Mouse (Mus musculus) thymus, adult 2 months (tissue): ENCODE results near the gene Ric1. TPM values are rescaled to one million over a fixed set of nuclear protein-coding genes. Genes with fewer than 3 reads are reported as not detected.

Experiments used
- DNase-seq: peaks from one replicate; pipeline ENCODE4 v3.0.0; 2021
- H3K27ac ChIP-seq: fragments of 200-500 bp; 2 replicates; pipeline ENCODE4 v1.5.1; 2012; ENCODE audit warnings: low read length, control low read depth; ENCODE audit not compliant: control insufficient read depth, insufficient read depth
- H3K27me3 ChIP-seq: fragments of 200-500 bp; 2 replicates; pipeline ENCODE4 v1.6.1; 2012; ENCODE audit warnings: mild to moderate bottlenecking, low read length, moderate library complexity, mixed read lengths; ENCODE audit not compliant: control insufficient read depth, insufficient read depth
- H3K36me3 ChIP-seq: fragments of 200-500 bp; 2 replicates; pipeline ENCODE4 v1.6.1; 2012; ENCODE audit warnings: mild to moderate bottlenecking, low read length, moderate library complexity; ENCODE audit not compliant: control insufficient read depth, insufficient read depth
- H3K4me1 ChIP-seq: fragments of 200-500 bp; replicated peaks from 2 replicates; pipeline ENCODE4 v1.6.1; 2012; ENCODE audit warnings: low read length; ENCODE audit not compliant: control insufficient read depth, insufficient read depth
- H3K4me3 ChIP-seq: fragments of 200-500 bp; 2 replicates; pipeline ENCODE4 v1.5.1; 2012; ENCODE audit warnings: mild to moderate bottlenecking, low read length, control low read depth, moderate library complexity; ENCODE audit not compliant: control insufficient read depth, insufficient read depth
- CTCF ChIP-seq: fragments of 200-500 bp; IDR thresholded peaks from 2 replicates; pipeline ENCODE4 v1.5.1; 2012; ENCODE audit warnings: mild to moderate bottlenecking, control low read depth, low read length, moderate library complexity, borderline replicate concordance; ENCODE audit not compliant: control insufficient read depth, poor library complexity, insufficient read depth; ENCODE audit errors: extremely low read depth
- POLR2A ChIP-seq: fragments of 200-500 bp; IDR thresholded peaks from 2 replicates; pipeline ENCODE4 v1.6.1; 2012; ENCODE audit warnings: mild to moderate bottlenecking, low read length, control low read depth, moderate library complexity; ENCODE audit not compliant: control insufficient read depth, poor library complexity, insufficient read depth; ENCODE audit errors: extremely low read depth
- WGBS: fragments of 180-500 bp; shearing (Covaris S2); methylation state at CpG from one replicate; pipeline ENCODE4 v1.1.7; 2018; 5-methylcytosine and 5-hydroxymethylcytosine counted together
- polyA plus RNA-seq: library from polyadenylated mRNA; depleted of rRNA; stranded (reverse); fragments of >200 nt; gene quantifications from 2 replicates; pipeline ENCODE4 v1.2.3, GENCODE M21; 2012

The Ric1 gene
- polyA plus RNA-seq, 1 experiment = 19.4 TPM

DNA sequence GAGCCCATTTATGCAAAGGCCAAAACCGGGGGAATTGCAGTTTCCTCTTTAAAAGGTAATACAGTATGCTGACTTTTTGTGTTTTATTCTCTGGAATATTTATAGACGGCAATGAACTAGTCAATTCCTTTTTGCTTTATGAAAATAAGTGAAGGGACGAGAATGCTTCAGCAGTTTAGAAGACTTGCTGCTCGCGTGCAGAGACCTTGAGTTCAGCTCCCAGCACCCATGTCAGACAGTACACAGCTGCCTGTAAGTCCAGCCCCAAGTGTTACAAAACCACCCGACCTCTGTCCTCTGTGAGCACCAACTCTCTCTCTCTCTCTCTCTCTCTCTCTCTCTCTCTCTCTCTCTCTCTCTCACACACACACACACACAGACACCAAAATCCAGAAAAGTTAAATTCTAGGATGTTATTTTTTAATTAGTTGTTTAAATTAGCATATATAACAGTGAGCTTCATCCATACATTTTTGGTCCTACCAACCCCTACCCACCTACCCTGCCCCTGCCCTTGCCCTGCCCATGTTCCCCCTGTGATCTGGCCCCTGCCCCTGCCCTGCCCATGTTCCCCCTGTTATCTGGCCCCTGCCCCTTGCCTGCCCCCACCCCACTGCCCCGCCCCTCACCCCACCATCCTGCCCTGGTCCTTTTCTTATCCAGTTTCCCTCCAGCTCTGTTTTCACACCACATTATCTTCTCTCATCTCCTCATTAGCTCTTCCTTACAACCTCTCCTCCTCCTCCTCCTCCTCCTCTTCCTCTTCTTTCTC lies 25.1 kb upstream of the Ric1 start:
- DNase-seq = no peak
- Histone ChIP-seq H3K27me3 (no peaks in the 10 kb centered on the region), H3K4me1 (peaks cover 6% of the 10 kb centered on the region; the same call in 1 of the 2 replicates), H3K27ac (no peak overlapping the region), H3K36me3 (no peaks in the 10 kb centered on the region), H3K4me3 (no peak overlapping the region)
- no peak for TF ChIP-seq POLR2A
- no peak for TF ChIP-seq CTCF
- 77% methylated on average over 7 of the region's 7 CpGs for WGBS

DNA sequence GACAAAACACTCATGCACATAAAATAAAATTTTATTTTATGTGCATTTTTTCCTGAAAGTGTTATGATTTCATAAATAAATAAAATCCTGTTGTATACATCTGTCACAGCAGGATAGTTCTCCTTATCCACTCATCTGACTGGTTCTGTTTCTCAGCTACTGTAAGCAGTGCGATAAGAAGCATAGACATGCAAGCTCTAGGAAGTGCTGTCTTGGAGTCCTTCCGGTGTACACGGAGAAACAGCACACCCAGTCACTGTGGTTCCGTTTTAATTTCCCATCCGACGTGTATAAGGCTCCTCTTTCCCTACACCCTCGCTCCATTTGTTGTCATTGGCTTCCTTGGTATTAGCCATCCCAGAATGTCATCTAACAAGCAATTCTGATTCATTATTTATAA lies 24.2 kb upstream of the Ric1 start:
- Histone ChIP-seq H3K4me3 (no peak overlapping the region), H3K27ac (no peak overlapping the region), H3K27me3 (no peaks in the 10 kb centered on the region), H3K4me1 (peaks cover 6% of the 10 kb centered on the region; the same call in 1 of the 2 replicates), H3K36me3 (no peaks in the 10 kb centered on the region)
- no peak for DNase-seq
- TF ChIP-seq CTCF (no peak), POLR2A (no peak)
- 55% methylated on average over 7 of the region's 7 CpGs for WGBS

DNA sequence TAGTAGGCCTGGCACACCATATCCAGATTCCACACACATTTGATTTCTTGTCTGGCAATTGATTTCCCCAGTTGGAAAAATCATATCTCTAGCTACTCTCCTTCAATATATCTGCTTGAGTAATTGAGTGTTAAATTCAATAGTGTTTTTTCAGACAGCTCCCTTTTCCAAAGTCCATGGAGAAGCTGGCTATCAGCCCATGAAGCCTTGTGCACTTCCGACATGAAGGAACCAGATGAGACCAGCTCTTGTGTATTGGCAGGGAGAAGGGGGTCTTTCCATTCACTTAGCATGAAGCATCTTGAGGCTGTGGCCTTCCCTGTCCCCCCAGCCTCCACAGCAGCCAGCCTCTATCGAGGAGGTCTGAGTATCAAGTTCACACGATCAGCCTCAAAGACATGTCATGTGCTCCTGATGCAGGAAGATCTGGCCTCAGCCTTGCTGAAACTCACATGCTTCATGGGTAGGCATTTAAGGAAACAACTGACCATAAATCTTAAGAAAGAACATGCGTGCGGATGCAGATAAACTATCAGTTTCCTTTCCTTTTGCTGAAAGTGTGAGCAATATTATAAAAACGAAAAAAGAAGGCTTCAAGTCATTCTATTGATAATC lies 23.1 kb upstream of the Ric1 start:
- Histone ChIP-seq H3K4me1 (peaks cover 6% of the 10 kb centered on the region; the same call in 1 of the 2 replicates), H3K36me3 (no peaks in the 10 kb centered on the region), H3K27ac (no peak overlapping the region), H3K27me3 (no peaks in the 10 kb centered on the region), H3K4me3 (no peak overlapping the region)
- TF ChIP-seq POLR2A = no peak
- TF ChIP-seq CTCF = no peak
- WGBS = 56% methylated on average over 6 of the region's 6 CpGs
- DNase-seq = no peak

DNA sequence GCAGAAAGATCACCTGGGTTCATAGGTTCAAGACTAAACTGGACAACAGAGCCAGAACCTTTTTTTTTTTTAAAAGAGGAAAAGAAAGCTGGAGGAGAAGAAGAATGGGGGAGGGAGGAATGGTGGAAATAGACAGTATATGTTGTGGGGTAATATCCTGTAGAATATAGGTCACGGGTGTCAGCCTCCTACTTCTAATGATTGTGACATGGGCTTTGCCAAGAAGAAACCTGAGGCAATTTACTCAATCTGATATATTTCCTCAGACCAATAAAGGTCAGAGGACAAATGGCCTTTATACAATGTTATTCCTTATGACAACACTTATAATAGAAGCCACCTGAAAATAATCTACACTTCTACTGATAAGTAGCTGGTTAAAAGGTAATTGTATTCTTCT lies 21.7 kb upstream of the Ric1 start:
- WGBS = 90% methylated on average over 1 of the region's 1 CpGs
- no peak for DNase-seq
- no peak overlapping the region for H3K4me3 ChIP-seq
- TF ChIP-seq CTCF (no peak), POLR2A (no peak)
- peaks cover 6% of the 10 kb centered on the region; the same call in 1 of the 2 replicates for H3K4me1 ChIP-seq
- no peak overlapping the region for H3K27ac ChIP-seq
- H3K27me3 ChIP-seq = no peaks in the 10 kb centered on the region
- H3K36me3 ChIP-seq = no peaks in the 10 kb centered on the region

DNA sequence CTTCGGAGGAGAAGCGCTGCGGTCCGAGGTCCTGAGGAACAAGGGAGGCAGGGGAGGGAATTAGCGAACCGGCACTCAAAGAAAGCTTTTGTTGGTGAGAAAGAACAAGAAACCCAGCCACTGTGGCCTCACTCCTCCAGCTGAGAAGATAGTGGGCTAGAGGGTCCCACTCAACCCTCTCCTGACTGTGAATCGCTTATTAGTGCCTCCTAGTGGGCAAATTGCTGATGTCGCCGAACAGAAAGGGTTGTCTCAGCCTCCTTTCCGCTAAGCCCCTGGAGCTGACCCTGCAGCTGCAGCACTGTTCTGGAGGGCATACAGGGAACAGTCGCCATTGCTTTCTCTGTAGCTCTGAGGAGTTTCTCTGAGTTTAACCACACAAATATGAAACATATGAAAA lies 21.0 kb upstream of the Ric1 start:
- DNase-seq = peak; percentile 61
- H3K4me1 ChIP-seq = peaks cover 6% of the 10 kb centered on the region; the same call in 1 of the 2 replicates

DNA sequence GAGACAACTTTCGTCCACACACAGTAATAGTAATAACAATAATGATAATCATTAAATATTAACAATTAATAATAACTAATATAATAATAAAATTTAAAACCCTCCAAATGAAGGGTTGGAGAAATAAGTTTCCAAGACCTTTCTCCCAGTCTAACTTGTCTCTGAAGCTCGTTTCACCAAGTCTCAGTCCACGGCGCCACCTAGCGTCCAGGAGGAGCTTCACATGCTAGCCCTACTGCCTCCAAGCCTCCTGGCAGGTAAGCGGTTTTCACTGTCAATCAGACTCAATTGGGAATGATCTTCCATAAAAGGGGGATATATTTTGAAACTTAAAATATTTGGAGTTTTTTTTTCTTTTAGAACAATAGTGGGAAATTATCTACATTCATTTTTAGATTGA lies 20.6 kb upstream of the Ric1 start:
- no peaks in the 10 kb centered on the region for H3K27me3 ChIP-seq
- H3K36me3 ChIP-seq = no peaks in the 10 kb centered on the region
- H3K4me3 ChIP-seq = peak overlapping the region; percentile 30; the same call in 1 of the 2 replicates
- WGBS = 11% methylated on average over 6 of the region's 6 CpGs
- no peak overlapping the region; the same call in 1 of the 2 replicates for H3K27ac ChIP-seq
- peak; percentile 85 for DNase-seq
- TF ChIP-seq POLR2A = no peak
- peak; percentile 64; the same call in 1 of the 2 replicates for TF ChIP-seq CTCF
- peaks cover 6% of the 10 kb centered on the region; the same call in 1 of the 2 replicates for H3K4me1 ChIP-seq

More for the DNA sequence above, 21.0 kb upstream of the Ric1 start:
- 61% methylated on average over 11 of the region's 11 CpGs for WGBS
- Histone ChIP-seq H3K4me3 (peak overlapping the region; percentile 30; the same call in 1 of the 2 replicates), H3K27ac (peak overlapping the region; percentile 38; the same call in 1 of the 2 replicates), H3K36me3 (no peaks in the 10 kb centered on the region), H3K27me3 (no peaks in the 10 kb centered on the region)
- peak; percentile 47; the same call in 1 of the 2 replicates for TF ChIP-seq CTCF
- no peak for TF ChIP-seq POLR2A
